In genomic region chr17:15247546-15248416, GRCm38 (mm10) we compare ENCODE assay signal across 8 mouse cellular contexts.
A peak's percentile ranks its signal among the peaks of the same experiment; 100 is the strongest.
DNase-seq lines count a peak whose midpoint lies in the region; ATAC-seq and TF ChIP-seq lines count a peak whose summit lies in the region.

No protein-coding gene starts in this region.

- no peaks in the 10 kb centered on the region for H3K36me3 ChIP-seq in limb, embryonic 10.5 days
- H3K36me3 ChIP-seq in stomach, postnatal 0 days (ENCODE audit: control insufficient read depth, insufficient read depth, low read length) = no peaks in the 10 kb centered on the region

- H3K4me1 ChIP-seq in limb, embryonic 10.5 days = peaks cover 12% of the 10 kb centered on the region
- H3K4me1 ChIP-seq in stomach, postnatal 0 days (replicated peaks; ENCODE audit: control insufficient read depth, insufficient read depth) = no peaks in the 10 kb centered on the region

- TF ChIP-seq CTCF in stomach, postnatal 0 days (IDR thresholded peaks at IDR 0.05; ENCODE audit: low read depth) = no peak

- TF ChIP-seq EP300 in stomach, postnatal 0 days (optimal IDR thresholded peaks at IDR 0.05) = no peak

- peak; percentile 47; the same call in 1 of the 2 replicates for ATAC-seq in stomach, postnatal 0 days (ENCODE audit: low FRiP score, low TSS enrichment)
- ATAC-seq in erythroblast, adult 5-6 weeks (replicated peaks; ENCODE audit: low FRiP score, poor library complexity, severe bottlenecking) = no peak

- no peaks in the 10 kb centered on the region for H3K9me3 ChIP-seq in limb, embryonic 10.5 days (replicated peaks)
- no peaks in the 10 kb centered on the region for H3K9me3 ChIP-seq in stomach, postnatal 0 days (ENCODE audit: control insufficient read depth, low read length)

- H3K9ac ChIP-seq in stomach, postnatal 0 days (ENCODE audit: low read length) = no peak overlapping the region

- peaks cover 4% of the 10 kb centered on the region; the same call in 1 of the 2 replicates for H3K27me3 ChIP-seq in limb, embryonic 10.5 days (ENCODE audit: low read depth, poor library complexity, severe bottlenecking)
- H3K27me3 ChIP-seq in stomach, postnatal 0 days (ENCODE audit: control insufficient read depth, insufficient read depth, low read length) = no peaks in the 10 kb centered on the region

- H3K4me2 ChIP-seq in stomach, postnatal 0 days (replicated peaks; ENCODE audit: low read depth) = no peak overlapping the region

- WGBS in limb, embryonic 10.5 days = 3% methylated on average over 20 of the region's 20 CpGs
- 16% methylated on average over 20 of the region's 20 CpGs for WGBS in stomach, postnatal 0 days

- peak overlapping the region; percentile 78 for H3K27ac ChIP-seq in limb, embryonic 10.5 days
- H3K27ac ChIP-seq in stomach, postnatal 0 days (replicated peaks) = no peak overlapping the region

- peak; percentile 4 to 10 for DNase-seq in cerebellum, adult 18-20 months
- DNase-seq in cerebellum, adult 8-10 months = no peak
- DNase-seq in right cerebral cortex, postnatal 4 days = peak; percentile 18
- DNase-seq in right cerebral cortex, adult 2 months (ENCODE audit: low spot score in 2 of 2) = no peak
- peak; percentile 63 for DNase-seq in limb, embryonic 10.5 days (ENCODE audit: low spot score)
- DNase-seq in stomach, postnatal 0 days (ENCODE audit: low spot score) = no peak
- no peak for DNase-seq in urinary bladder, postnatal 10 days (ENCODE audit: low spot score)

- H3K4me3 ChIP-seq in limb, embryonic 10.5 days = peak overlapping the region; percentile 35
- H3K4me3 ChIP-seq in stomach, postnatal 0 days (ENCODE audit: low read depth, low read length) = no peak overlapping the region

Comparison
In these comparisons a context has a peak if more than half of its experiments do, and no peak if none do; other contexts are left out.
1. DNase-seq: peak in cerebellum, adult 18-20 months (2 of 2), right cerebral cortex, postnatal 4 days (single experiment) and limb, embryonic 10.5 days (single experiment); none in cerebellum, adult 8-10 months (single experiment), right cerebral cortex, adult 2 months (0 of 2), stomach, postnatal 0 days (single experiment) and urinary bladder, postnatal 10 days (single experiment).